Mouse (Mus musculus) kidney, adult 10 weeks (tissue): Measurements from ENCODE around the gene Gm45799. TPM values are rescaled to one million over a fixed set of nuclear protein-coding genes. Genes with fewer than 3 reads are reported as not detected.

Experiments used
- polyA plus RNA-seq: library from polyadenylated mRNA; stranded (reverse); fragments of 350-450 nt; fragmentation: Illumina TruSeq; extraction: RNeasy Lipid Tissue Mini Kit (QIAGEN cat#74804); gene quantifications from one replicate; pipeline ENCODE4 v1.2.3, GENCODE M21; 2014; ENCODE audit warnings: low read depth, low replicate concordance

Gm45799 gene
- polyA plus RNA-seq, result 0.65 TPM

GRCm38 (mm10) chr7:105640233-105640893 lies at the start of gene Gm45799, which contains the start of gene Arfip2:
TSS of gene Gm45799 (plus strand) at chr7:105640552.
TSS of gene Arfip2 (minus strand) at chr7:105640416.

GRCm38 (mm10) chr7:105633127-105633800 lies 7.1 kb upstream of the Gm45799 start, which contains the start of gene Trim3:
TSS of gene Trim3 (minus strand) at chr7:105633571.

GRCm38 (mm10) chr7:105639756-105640155 lies 596 bp upstream of the Gm45799 start, which contains the start of gene Timm10b:
TSS of gene Timm10b (plus strand) at chr7:105640056.

GRCm38 (mm10) chr7:105650639-105651435 lies 10.5 kb downstream of the Gm45799 start, which contains the start of gene Dnhd1:
TSS of gene Dnhd1 (plus strand) at chr7:105650827.

Other genes starting within 250 kb of the Gm45799 start
- gene Fam160a2, start 240.5 kb upstream of the Gm45799 start, polyA plus RNA-seq, result 12.0 TPM
- not detected for gene Cnga4, start 236.0 kb upstream of the Gm45799 start, polyA plus RNA-seq
- gene Cckbr, start 214.8 kb upstream of the Gm45799 start, polyA plus RNA-seq, result not detected
- 3.4 TPM for gene Cavin3, start 158.3 kb upstream of the Gm45799 start, polyA plus RNA-seq
- gene Smpd1, start 86.2 kb upstream of the Gm45799 start, polyA plus RNA-seq, result 9.9 TPM
- 2.7 TPM for gene Apbb1, start 58.9 kb upstream of the Gm45799 start, polyA plus RNA-seq
- gene Hpx, start 40.4 kb upstream of the Gm45799 start, polyA plus RNA-seq, result not detected
- 5.3 TPM for gene Trim3, start 7.0 kb upstream of the Gm45799 start, polyA plus RNA-seq
- gene Timm10b, start 496 bp upstream of the Gm45799 start, polyA plus RNA-seq, result 29.8 TPM
- gene Arfip2, start 136 bp upstream of the Gm45799 start, polyA plus RNA-seq, result 9.8 TPM
- 3.4 TPM for gene Dnhd1, start 10.3 kb downstream of the Gm45799 start, polyA plus RNA-seq
- 41.7 TPM for gene Ilk, start 96.0 kb downstream of the Gm45799 start, polyA plus RNA-seq
- gene Rrp8, start 96.8 kb downstream of the Gm45799 start, polyA plus RNA-seq, result 21.7 TPM
- 8.3 TPM for gene Taf10, start 103.8 kb downstream of the Gm45799 start, polyA plus RNA-seq
- gene Tpp1, start 111.7 kb downstream of the Gm45799 start, polyA plus RNA-seq, result 183 TPM
- 0.08 TPM for gene Dchs1, start 147.1 kb downstream of the Gm45799 start, polyA plus RNA-seq
- gene Mrpl17, start 170.5 kb downstream of the Gm45799 start, polyA plus RNA-seq, result 13.9 TPM